Mouse (Mus musculus): Measurements from ENCODE around the gene Plppr4.

Plppr4 gene

DNA sequence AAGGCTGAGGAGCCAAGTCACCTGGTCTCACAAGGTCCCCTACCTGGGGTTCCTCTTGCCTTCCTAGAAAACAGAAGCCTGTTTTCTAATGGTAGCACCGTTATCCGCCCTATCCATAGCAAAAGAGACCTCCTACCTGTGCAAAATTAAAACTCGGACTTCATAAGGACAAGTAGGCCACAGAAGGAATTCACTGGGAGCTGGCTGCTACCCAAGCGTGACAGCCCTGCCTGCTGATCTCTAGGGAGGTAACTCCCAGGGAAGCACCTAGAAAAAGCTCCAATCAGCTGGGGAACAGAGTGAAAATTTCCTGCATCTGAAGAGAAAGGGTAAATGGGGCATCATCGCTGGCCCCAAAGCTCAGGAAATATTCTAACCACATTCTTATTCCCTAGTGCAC, at the start of gene Plppr4:
Plppr4 (minus strand) TSS at position 349 of the 400 bp plus-strand sequence.
- DNase-seq (ENCODE audit: low spot score) = no peak

DNA sequence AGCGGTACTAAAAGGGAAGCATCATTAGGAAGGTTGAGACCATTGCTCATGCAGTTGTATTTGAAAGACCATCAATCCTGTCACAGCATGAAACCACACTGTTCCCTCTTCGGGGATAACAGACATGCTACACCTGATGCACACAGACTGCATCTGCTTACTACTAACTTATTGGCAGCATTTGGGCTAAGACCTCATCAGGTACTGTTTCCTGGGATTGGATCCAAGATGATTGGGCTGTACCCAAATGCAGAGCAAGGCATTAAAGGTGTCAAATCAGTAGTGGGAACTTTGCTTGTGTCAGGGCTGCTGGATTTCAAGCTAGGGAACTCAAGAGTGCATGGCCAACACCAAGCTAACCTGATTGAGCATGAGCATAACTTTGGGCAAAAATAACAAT, 45.1 kb upstream of the Plppr4 start:
- DNase-seq (ENCODE audit: low spot score) = no peak

DNA sequence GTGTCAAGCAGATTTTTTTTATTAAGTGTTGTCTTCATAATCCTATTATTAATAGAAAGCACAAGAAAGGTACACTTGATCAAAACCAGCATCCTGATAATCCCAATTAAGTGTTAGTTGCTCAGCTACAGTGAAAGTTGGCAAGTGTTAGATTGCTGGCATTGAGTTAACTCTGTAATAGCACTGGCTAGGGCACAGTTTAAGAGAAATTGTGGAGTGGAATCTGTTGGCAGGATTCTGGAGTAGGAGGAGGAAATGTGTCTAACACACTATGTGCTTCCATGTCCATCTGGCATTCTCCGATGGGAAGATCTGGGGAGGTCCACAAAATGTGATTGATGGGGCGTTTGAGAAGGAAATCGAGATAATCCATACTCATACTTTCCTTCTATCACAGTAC, 43.1 kb upstream of the Plppr4 start:
- DNase-seq (ENCODE audit: low spot score) = no peak

- no peak for DNase-seq (ENCODE audit: low spot score)
Measured at GRCm38 (mm10) chr3:117366041-117366440, 5.4 kb upstream of the Plppr4 start.

- no peak for DNase-seq (ENCODE audit: low spot score)
Measured at GRCm38 (mm10) chr3:117359686-117360521, 772 bp downstream of the Plppr4 start.

GRCm38 (mm10) chr3:117358981-117359628, 1.6 kb downstream of the Plppr4 start:
- no peak for DNase-seq (ENCODE audit: low spot score)

DNA sequence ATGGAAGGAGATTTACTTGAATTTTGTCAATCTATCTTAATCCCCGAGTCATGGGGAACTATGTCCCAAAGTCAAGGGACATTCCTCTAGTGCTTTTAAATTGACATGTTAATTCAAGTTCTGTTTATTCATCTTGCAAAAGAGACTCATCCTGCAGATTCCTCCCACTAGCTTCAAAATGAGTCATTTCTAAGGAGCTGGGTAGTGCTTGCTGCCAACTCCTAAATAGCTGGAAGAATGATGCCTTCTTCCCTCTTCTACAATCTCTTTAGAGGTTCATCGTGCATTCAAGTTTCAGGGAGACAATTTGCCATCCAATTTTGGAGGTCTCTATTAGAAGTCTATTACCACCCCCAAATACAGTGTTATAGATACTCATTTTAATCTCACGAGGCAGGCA, 3.3 kb downstream of the Plppr4 start:
- DNase-seq (ENCODE audit: low spot score) = no peak

DNA sequence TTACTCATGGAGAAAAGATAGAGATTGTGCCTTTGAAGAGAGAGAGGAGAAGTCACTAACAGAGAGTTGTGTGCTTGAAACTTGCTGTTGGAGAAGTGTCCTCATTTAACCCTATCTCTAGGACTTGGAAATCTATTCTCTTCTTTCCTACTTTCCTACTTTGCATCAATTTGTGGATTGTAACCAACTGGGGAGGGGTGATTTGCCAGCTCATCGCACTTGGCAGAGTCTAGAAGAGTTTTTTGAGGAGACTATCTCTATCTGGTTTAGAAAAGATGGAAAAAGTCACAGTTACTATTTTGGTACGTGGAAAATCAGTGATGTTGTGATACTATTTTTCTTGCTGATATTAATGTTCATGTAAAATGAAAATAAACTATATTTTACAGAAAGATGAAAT, 6.7 kb downstream of the Plppr4 start:
- DNase-seq (ENCODE audit: low spot score) = no peak

- no peak for DNase-seq (ENCODE audit: low spot score)
Measured at GRCm38 (mm10) chr3:117346351-117346750, 14.3 kb downstream of the Plppr4 start.

- no peak for DNase-seq (ENCODE audit: low spot score)
Measured at GRCm38 (mm10) chr3:117331502-117331901, 29.2 kb downstream of the Plppr4 start.

- DNase-seq (ENCODE audit: low spot score) = no peak
Measured at GRCm38 (mm10) chr3:117329485-117329884, 31.2 kb downstream of the Plppr4 start.

DNA sequence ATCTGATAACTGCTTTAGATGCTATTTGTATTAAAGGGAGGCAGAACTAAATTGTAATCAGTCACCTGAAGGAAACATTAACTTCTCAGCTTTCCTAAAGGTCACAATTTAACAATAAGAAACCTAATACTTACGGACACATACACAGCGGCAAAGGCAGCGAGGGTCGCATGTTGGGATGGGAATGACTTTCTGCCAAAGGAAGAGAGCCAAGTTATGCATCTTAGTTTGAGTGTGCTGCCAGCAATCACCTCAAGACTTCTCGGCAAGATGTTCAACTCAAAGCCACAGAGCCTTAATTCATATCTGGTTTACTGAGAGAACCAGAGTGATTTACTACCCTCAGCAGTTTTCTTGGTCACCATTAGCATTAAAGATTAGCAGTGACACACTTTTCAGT, 34.1 kb downstream of the Plppr4 start:
- no peak for DNase-seq (ENCODE audit: low spot score)

- DNase-seq (ENCODE audit: low spot score) = no peak
Measured at GRCm38 (mm10) chr3:117319671-117320070, 41.0 kb downstream of the Plppr4 start.

- no peak for DNase-seq (ENCODE audit: low spot score)
Measured at GRCm38 (mm10) chr3:117313339-117313738, 47.3 kb downstream of the Plppr4 start.

DNA sequence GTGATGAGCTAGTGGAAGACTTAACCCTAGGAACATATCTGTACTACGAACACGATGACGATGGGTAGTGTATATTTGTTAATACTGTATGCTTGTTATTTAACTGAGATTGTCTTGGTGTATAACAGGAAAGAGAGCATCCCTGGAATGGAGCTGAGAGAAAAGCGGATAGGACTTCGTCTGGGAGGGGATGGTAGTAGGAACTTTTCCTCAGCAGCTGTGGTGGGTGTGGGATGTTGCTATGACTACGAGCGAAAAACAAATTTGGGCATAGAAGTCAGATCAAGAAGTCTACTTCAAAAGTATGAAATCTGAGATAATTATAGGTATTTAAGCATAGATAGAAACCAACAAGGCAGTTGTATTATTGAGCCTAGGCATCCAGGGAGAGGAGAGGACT, 48.6 kb downstream of the Plppr4 start:
- no peak for DNase-seq (ENCODE audit: low spot score)

DNA sequence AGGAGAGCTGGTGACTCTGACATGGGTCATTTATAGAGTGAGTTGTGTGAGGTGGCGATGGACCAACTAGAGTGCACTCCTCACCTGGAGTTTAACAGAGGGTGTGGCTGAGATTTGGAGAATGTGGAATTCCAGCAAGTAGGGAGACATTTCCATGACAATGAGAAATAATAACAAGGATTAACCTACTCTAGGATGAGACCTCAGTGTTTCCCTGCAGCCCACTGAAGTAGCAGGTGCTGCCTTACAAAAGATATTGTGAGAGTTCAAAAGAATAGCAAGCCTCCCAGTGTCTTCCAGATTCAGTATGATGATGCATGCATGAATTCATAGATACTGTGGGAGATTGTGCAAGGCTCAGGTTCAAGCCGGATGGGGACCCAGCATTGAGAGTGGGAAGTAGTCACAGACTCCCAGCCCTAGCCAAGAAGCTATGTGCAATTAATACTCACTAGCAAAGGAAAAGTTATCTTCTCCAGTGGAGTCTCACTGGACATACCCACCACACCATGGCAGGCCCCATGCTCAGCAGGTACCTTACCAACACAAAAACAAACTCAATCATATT, 49.8 kb downstream of the Plppr4 start:
- DNase-seq (ENCODE audit: low spot score) = no peak

DNA sequence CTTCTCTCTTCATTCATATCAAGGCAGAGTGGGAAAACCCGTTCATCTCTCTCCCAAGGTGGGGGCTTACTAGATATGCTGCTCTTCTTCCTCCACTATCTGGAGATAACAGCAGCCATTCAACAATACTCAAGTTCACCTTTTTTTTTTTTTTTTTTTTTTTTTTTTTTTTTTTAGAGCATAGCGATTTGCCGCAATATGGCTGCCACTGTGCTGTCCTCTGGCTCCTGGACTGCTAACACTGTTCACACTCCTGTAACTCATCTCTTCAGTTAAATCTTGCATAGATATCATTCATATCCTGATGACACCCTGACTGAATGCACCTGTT, 51.1 kb downstream of the Plppr4 start:
- no peak for DNase-seq (ENCODE audit: low spot score)

GRCm38 (mm10) chr3:117308895-117309579, 51.6 kb downstream of the Plppr4 start:
- no peak for DNase-seq (ENCODE audit: low spot score)

DNA sequence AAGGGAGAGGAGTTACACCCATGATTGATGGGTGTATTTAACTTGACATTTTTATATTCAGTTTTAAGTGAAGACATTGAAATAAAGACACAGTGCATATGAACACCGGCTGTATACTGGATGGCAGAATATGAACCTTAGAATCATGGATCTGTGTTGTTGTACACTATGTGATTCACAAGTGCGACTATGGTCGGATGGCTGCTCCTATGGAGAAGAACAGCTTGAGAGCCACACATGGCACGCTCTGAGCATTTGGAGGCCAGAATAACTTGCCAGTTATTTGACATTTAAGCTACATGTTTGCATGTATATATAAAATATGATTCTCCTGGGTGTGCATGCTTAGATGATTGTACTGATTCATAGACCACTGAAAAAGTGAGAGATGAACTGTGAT, 53.1 kb downstream of the Plppr4 start:
- no peak for DNase-seq (ENCODE audit: low spot score)

GRCm38 (mm10) chr3:117304037-117304436, 56.6 kb downstream of the Plppr4 start:
- no peak for DNase-seq (ENCODE audit: low spot score)

GRCm38 (mm10) chr3:117300735-117301271, 59.9 kb downstream of the Plppr4 start:
- DNase-seq (ENCODE audit: low spot score) = no peak

- DNase-seq (ENCODE audit: low spot score) = no peak
Measured at GRCm38 (mm10) chr3:117297735-117298134, 62.9 kb downstream of the Plppr4 start.

Data from urinary bladder, postnatal 10 days (tissue).